Mouse (Mus musculus): ENCODE measurements at regions not wholly inside any gene's neighbourhood (a gene's known extent, or its start where the extent isn't known, plus 50 kb on each side); places are given as distances from the start of the nearest gene placed in this dataset.

GRCm38 (mm10) chr15:89940591-89940990 lies 98.9 kb upstream of the Syt10 start:
- TF ChIP-seq MAX (IDR thresholded peaks at IDR 0.05; ENCODE audit: low read depth) (no peak), CEBPB (IDR thresholded peaks at IDR 0.05; ENCODE audit: insufficient read depth, poor library complexity, severe bottlenecking) (peak; percentile 37; the same call in 1 of the 2 replicates), TCF3 (IDR thresholded peaks at IDR 0.05; ENCODE audit: insufficient read length, low read depth) (no peak)
- no peaks in the 10 kb centered on the region for H3K36me3 ChIP-seq (ENCODE audit: control insufficient read depth, insufficient read depth)
- H3K4me2 ChIP-seq (ENCODE audit: low read depth): peak overlapping the region; percentile 76
- no peaks in the 10 kb centered on the region for H3K79me2 ChIP-seq (ENCODE audit: control insufficient read depth, insufficient read depth)
- no peaks in the 10 kb centered on the region for H3K27me3 ChIP-seq (ENCODE audit: control insufficient read depth, insufficient read depth, insufficient read length)
- H3ac ChIP-seq (ENCODE audit: control insufficient read depth, insufficient read length): no peak overlapping the region
- peak overlapping the region; percentile 6 for H3K4me3 ChIP-seq

GRCm38 (mm10) chr15:89932370-89932769 lies 90.7 kb upstream of the Syt10 start:
- no peak overlapping the region for H3K4me3 ChIP-seq
- no peak overlapping the region for H3ac ChIP-seq (ENCODE audit: control insufficient read depth, insufficient read length)
- H3K79me2 ChIP-seq (ENCODE audit: control insufficient read depth, insufficient read depth): no peaks in the 10 kb centered on the region
- TF ChIP-seq MAX (IDR thresholded peaks at IDR 0.05; ENCODE audit: low read depth) (no peak), POLR2A (IDR thresholded peaks at IDR 0.05; ENCODE audit: insufficient read length, low read depth) (no peak), TCF12 (IDR thresholded peaks at IDR 0.05; ENCODE audit: insufficient read depth, poor library complexity, severe bottlenecking) (no peak), POLR2AphosphoS2 (IDR thresholded peaks at IDR 0.05; ENCODE audit: insufficient read length, low read depth) (no peak), CEBPB (IDR thresholded peaks at IDR 0.05; ENCODE audit: insufficient read depth, poor library complexity, severe bottlenecking) (no peak), TCF3 (IDR thresholded peaks at IDR 0.05; ENCODE audit: insufficient read length, low read depth) (no peak), E2F4 (IDR thresholded peaks at IDR 0.05; ENCODE audit: insufficient read depth) (no peak), MYOG (IDR thresholded peaks at IDR 0.05; ENCODE audit: control insufficient read depth in 1 of 3, insufficient read depth in 1 of 3, insufficient read length in 2 of 3, low read depth in 2 of 3) (no peak), MYOD1 (IDR thresholded peaks at IDR 0.05; ENCODE audit: control insufficient read depth in 1 of 3, insufficient read length in 2 of 3, low read depth in 2 of 3) (no peak), SRF (IDR thresholded peaks at IDR 0.05; ENCODE audit: control insufficient read depth, insufficient read length, low read depth) (no peak), USF1 (IDR thresholded peaks at IDR 0.05; ENCODE audit: low read depth) (no peak), REST (IDR thresholded peaks at IDR 0.05; ENCODE audit: insufficient read depth, insufficient read length) (no peak)
- H3K27me3 ChIP-seq (ENCODE audit: control insufficient read depth, insufficient read depth, insufficient read length): no peaks in the 10 kb centered on the region
- H3K36me3 ChIP-seq (ENCODE audit: control insufficient read depth, insufficient read depth): no peaks in the 10 kb centered on the region
- H3K4me2 ChIP-seq (ENCODE audit: low read depth): no peak overlapping the region

GRCm38 (mm10) chr15:89915587-89915986 lies 73.9 kb upstream of the Syt10 start:
- H3K27me3 ChIP-seq (ENCODE audit: control insufficient read depth, insufficient read depth, insufficient read length): peaks cover 5% of the 10 kb centered on the region
- H3K79me2 ChIP-seq (ENCODE audit: control insufficient read depth, insufficient read depth): no peaks in the 10 kb centered on the region
- H3K4me3 ChIP-seq: no peak overlapping the region
- H3K36me3 ChIP-seq (ENCODE audit: control insufficient read depth, insufficient read depth): no peaks in the 10 kb centered on the region
- no peak overlapping the region for H3K4me2 ChIP-seq (ENCODE audit: low read depth)
- no peak overlapping the region for H3ac ChIP-seq (ENCODE audit: control insufficient read depth, insufficient read length)
- TF ChIP-seq REST (IDR thresholded peaks at IDR 0.05; ENCODE audit: insufficient read depth, insufficient read length) (no peak), MYOD1 (IDR thresholded peaks at IDR 0.05; ENCODE audit: control insufficient read depth in 1 of 3, insufficient read length in 2 of 3, low read depth in 2 of 3) (no peak), POLR2A (IDR thresholded peaks at IDR 0.05; ENCODE audit: insufficient read length, low read depth) (no peak), MYOG (IDR thresholded peaks at IDR 0.05; ENCODE audit: control insufficient read depth in 1 of 3, insufficient read depth in 1 of 3, insufficient read length in 2 of 3, low read depth in 2 of 3) (no peak), CEBPB (IDR thresholded peaks at IDR 0.05; ENCODE audit: insufficient read depth, poor library complexity, severe bottlenecking) (no peak), POLR2AphosphoS2 (IDR thresholded peaks at IDR 0.05; ENCODE audit: insufficient read length, low read depth) (no peak), SRF (IDR thresholded peaks at IDR 0.05; ENCODE audit: control insufficient read depth, insufficient read length, low read depth) (no peak), E2F4 (IDR thresholded peaks at IDR 0.05; ENCODE audit: insufficient read depth) (no peak)

GRCm38 (mm10) chr15:89903057-89903456 lies 61.4 kb upstream of the Syt10 start:
- H3K36me3 ChIP-seq (ENCODE audit: control insufficient read depth, insufficient read depth): no peaks in the 10 kb centered on the region

GRCm38 (mm10) chr15:89893668-89894067 lies 52.0 kb upstream of the Syt10 start:
- no peaks in the 10 kb centered on the region for H3K79me2 ChIP-seq (ENCODE audit: control insufficient read depth, insufficient read depth)
- H3ac ChIP-seq (ENCODE audit: control insufficient read depth, insufficient read length): no peak overlapping the region
- H3K4me2 ChIP-seq (ENCODE audit: low read depth): no peak overlapping the region
- H3K27me3 ChIP-seq (ENCODE audit: control insufficient read depth, insufficient read depth, insufficient read length): no peaks in the 10 kb centered on the region
- H3K36me3 ChIP-seq (ENCODE audit: control insufficient read depth, insufficient read depth): no peaks in the 10 kb centered on the region
- H3K4me3 ChIP-seq: no peak overlapping the region
- TF ChIP-seq TCF12 (IDR thresholded peaks at IDR 0.05; ENCODE audit: insufficient read depth, poor library complexity, severe bottlenecking) (no peak), E2F4 (IDR thresholded peaks at IDR 0.05; ENCODE audit: insufficient read depth) (no peak), MAX (IDR thresholded peaks at IDR 0.05; ENCODE audit: low read depth) (no peak), CEBPB (IDR thresholded peaks at IDR 0.05; ENCODE audit: insufficient read depth, poor library complexity, severe bottlenecking) (no peak), MYOG (IDR thresholded peaks at IDR 0.05; ENCODE audit: control insufficient read depth in 1 of 3, insufficient read depth in 1 of 3, insufficient read length in 2 of 3, low read depth in 2 of 3) (no peak), REST (IDR thresholded peaks at IDR 0.05; ENCODE audit: insufficient read depth, insufficient read length) (no peak), SRF (IDR thresholded peaks at IDR 0.05; ENCODE audit: control insufficient read depth, insufficient read length, low read depth) (no peak), USF1 (IDR thresholded peaks at IDR 0.05; ENCODE audit: low read depth) (no peak), POLR2A (IDR thresholded peaks at IDR 0.05; ENCODE audit: insufficient read length, low read depth) (no peak), TCF3 (IDR thresholded peaks at IDR 0.05; ENCODE audit: insufficient read length, low read depth) (no peak), MYOD1 (IDR thresholded peaks at IDR 0.05; ENCODE audit: control insufficient read depth in 1 of 3, insufficient read length in 2 of 3, low read depth in 2 of 3) (no peak), POLR2AphosphoS2 (IDR thresholded peaks at IDR 0.05; ENCODE audit: insufficient read length, low read depth) (no peak)

More at GRCm38 (mm10) chr15:89903057-89903456, 61.4 kb upstream of the Syt10 start:
- Histone ChIP-seq H3K4me3 (no peak overlapping the region), H3K79me2 (ENCODE audit: control insufficient read depth, insufficient read depth) (no peaks in the 10 kb centered on the region), H3K27me3 (ENCODE audit: control insufficient read depth, insufficient read depth, insufficient read length) (no peaks in the 10 kb centered on the region), H3K4me2 (ENCODE audit: low read depth) (no peak overlapping the region), H3ac (ENCODE audit: control insufficient read depth, insufficient read length) (no peak overlapping the region)
- TF ChIP-seq POLR2A (IDR thresholded peaks at IDR 0.05; ENCODE audit: insufficient read length, low read depth): no peak
- TF ChIP-seq MAX (IDR thresholded peaks at IDR 0.05; ENCODE audit: low read depth): no peak
- no peak for TF ChIP-seq TCF3 (IDR thresholded peaks at IDR 0.05; ENCODE audit: insufficient read length, low read depth)
- TF ChIP-seq MYOG (IDR thresholded peaks at IDR 0.05; ENCODE audit: control insufficient read depth in 1 of 3, insufficient read depth in 1 of 3, insufficient read length in 2 of 3, low read depth in 2 of 3): no peak
- no peak for TF ChIP-seq TCF12 (IDR thresholded peaks at IDR 0.05; ENCODE audit: insufficient read depth, poor library complexity, severe bottlenecking)
- TF ChIP-seq USF1 (IDR thresholded peaks at IDR 0.05; ENCODE audit: low read depth): no peak
- TF ChIP-seq REST (IDR thresholded peaks at IDR 0.05; ENCODE audit: insufficient read depth, insufficient read length): no peak
- no peak for TF ChIP-seq MYOD1 (IDR thresholded peaks at IDR 0.05; ENCODE audit: control insufficient read depth in 1 of 3, insufficient read length in 2 of 3, low read depth in 2 of 3)
- no peak for TF ChIP-seq E2F4 (IDR thresholded peaks at IDR 0.05; ENCODE audit: insufficient read depth)
